Mouse (Mus musculus) embryonic facial prominence, embryonic 12.5 days (tissue): ENCODE measurements at regions not wholly inside any gene's neighbourhood (a gene's known extent, or its start where the extent isn't known, plus 50 kb on each side); places are given as distances from the start of the nearest gene placed in this dataset.

Experiments
- ATAC-seq: fragments of 200-750 bp; cut with Nextera tagmentation; 2 replicates; pipeline ENCODE4 v1.8.0; 2017; ENCODE audit not compliant: insufficient number of reproducible peaks, insufficient read depth, low FRiP score, low TSS enrichment
- H3K27ac ChIP-seq: fragments of 300-500 bp; sonication (generic); 2 replicates; pipeline ENCODE4 v1.5.1; 2016; ENCODE audit warnings: mild to moderate bottlenecking
- H3K27me3 ChIP-seq: fragments of 300-500 bp; sonication (generic); 2 replicates; pipeline ENCODE4 v1.6.1; 2016; ENCODE audit warnings: mild to moderate bottlenecking, moderate library complexity
- H3K36me3 ChIP-seq: fragments of 300-500 bp; sonication (generic); 2 replicates; pipeline ENCODE4 v1.6.1; 2016; ENCODE audit warnings: mild to moderate bottlenecking
- H3K4me1 ChIP-seq: fragments of 300-500 bp; sonication (generic); 2 replicates; pipeline ENCODE4 v1.6.1; 2016
- H3K4me2 ChIP-seq: fragments of 300-500 bp; sonication (generic); replicated peaks from 2 replicates; pipeline ENCODE4 v1.6.1; 2016; ENCODE audit warnings: mild to moderate bottlenecking, moderate library complexity
- H3K4me3 ChIP-seq: fragments of 300-500 bp; sonication (generic); 2 replicates; pipeline ENCODE4 v1.5.1; 2016; ENCODE audit warnings: mild to moderate bottlenecking
- H3K9ac ChIP-seq: fragments of 300-500 bp; sonication (generic); 2 replicates; pipeline ENCODE4 v1.6.1; 2016; ENCODE audit warnings: mild to moderate bottlenecking, moderate library complexity
- H3K9me3 ChIP-seq: fragments of 300-500 bp; sonication (generic); 2 replicates; pipeline ENCODE4 v1.6.1; 2016; ENCODE audit warnings: mild to moderate bottlenecking, moderate library complexity
- WGBS: fragments of 180-500 bp; shearing (Covaris S2); methylation state at CpG from one replicate; pipeline ENCODE4 v1.1.7; 2016; 5-methylcytosine and 5-hydroxymethylcytosine counted together

DNA sequence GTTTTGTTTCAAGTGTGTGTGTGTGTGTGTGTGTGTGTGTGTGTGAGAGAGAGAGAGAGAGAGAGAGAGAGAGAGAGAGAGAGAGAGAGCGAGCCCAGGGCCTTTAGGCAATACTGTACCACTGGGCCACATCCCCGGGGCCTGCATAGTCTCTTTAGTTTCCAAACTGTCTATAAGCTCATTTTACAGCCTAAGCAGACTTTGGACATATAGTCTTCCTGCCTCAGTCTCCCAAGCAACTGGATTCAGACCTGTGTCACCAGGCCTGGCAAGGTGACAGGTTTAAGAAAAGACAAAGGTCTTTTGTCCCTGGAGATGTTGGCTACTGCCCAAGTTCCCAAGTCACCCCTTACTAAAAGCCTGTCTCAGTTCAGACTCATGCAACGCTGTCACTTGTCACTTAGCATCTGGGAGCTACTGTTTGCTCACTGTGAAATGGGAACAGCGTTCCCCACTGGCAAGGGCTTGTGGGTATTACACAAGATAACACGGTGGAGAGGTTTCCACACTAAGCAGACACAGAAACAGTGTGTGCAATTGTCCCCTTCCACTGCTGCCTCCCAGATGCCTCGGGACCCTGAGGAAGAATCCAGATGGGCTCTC is 113.6 kb upstream of the Irf2bp2 start:
- whole genome bisulfite sequencing = 65% methylated on average over 6 of the region's 6 CpGs
- H3K4me2 ChIP-seq = no peak overlapping the region
- 0 out of 2 replicates have a peak overlapping the region, but pooled peaks have one; percentile 2 for H3K27ac ChIP-seq
- H3K4me1 ChIP-seq = peaks cover 17% of the 10 kb centered on the region
- H3K9me3 ChIP-seq = no peaks in the 10 kb centered on the region
- no peak overlapping the region for H3K4me3 ChIP-seq
- H3K9ac ChIP-seq = no peak overlapping the region
- no peaks in the 10 kb centered on the region for H3K27me3 ChIP-seq
- no peaks in the 10 kb centered on the region for H3K36me3 ChIP-seq
- ATAC-seq = no peak

DNA sequence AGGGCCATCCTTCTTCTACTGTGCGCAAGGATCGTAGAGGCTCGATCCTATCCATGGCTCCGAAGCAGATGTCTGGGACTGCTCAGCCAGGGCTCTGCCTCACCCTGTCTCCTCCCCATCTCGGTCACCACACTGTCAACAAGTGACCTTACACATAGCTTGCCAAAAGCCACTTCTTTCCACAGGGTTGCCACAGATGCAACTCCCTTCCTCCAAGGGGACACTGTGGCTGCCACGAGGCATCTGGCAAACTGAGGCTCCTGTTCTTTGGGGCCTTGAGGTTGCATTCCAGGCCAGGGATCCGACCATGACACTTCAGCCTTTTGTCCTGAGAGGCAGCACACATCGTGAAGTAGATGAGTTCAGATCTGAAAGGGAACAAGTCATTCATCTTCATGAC is 112.5 kb upstream of the Irf2bp2 start:
- Histone ChIP-seq H3K4me3 (no peak overlapping the region), H3K9me3 (no peaks in the 10 kb centered on the region), H3K4me2 (no peak overlapping the region), H3K27me3 (no peaks in the 10 kb centered on the region), H3K27ac (no peak overlapping the region), H3K9ac (no peak overlapping the region), H3K4me1 (peaks cover 12% of the 10 kb centered on the region; the same call in 1 of the 2 replicates), H3K36me3 (no peaks in the 10 kb centered on the region)
- 85% methylated on average over 8 of the region's 8 CpGs for WGBS
- ATAC-seq = no peak

DNA sequence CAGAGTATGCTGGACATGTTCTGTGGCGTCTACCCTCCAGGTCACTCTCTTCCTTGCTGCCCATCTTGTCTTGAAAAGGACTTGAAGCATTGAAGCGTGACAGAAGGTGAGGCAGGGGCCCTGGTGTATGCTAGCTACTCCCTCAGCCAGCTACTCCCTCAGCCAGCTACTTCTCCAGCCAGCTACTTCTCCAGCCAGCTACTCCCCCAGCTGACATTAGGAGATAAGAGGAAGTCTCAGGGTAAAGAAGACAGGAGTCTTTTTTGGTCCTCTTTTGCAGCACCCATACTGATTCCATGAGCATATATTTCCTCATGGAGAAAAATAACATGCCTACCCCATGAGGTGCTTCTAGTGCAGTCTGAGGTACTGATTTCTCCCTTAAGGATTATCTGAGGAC is 111.6 kb upstream of the Irf2bp2 start:
- no peak overlapping the region for H3K9ac ChIP-seq
- H3K9me3 ChIP-seq = no peaks in the 10 kb centered on the region
- H3K4me3 ChIP-seq = no peak overlapping the region
- peaks cover 12% of the 10 kb centered on the region; the same call in 1 of the 2 replicates for H3K4me1 ChIP-seq
- H3K27ac ChIP-seq = no peak overlapping the region
- no peak overlapping the region for H3K4me2 ChIP-seq
- H3K36me3 ChIP-seq = no peaks in the 10 kb centered on the region
- 87% methylated on average over 2 of the region's 2 CpGs for WGBS
- ATAC-seq = no peak
- H3K27me3 ChIP-seq = no peaks in the 10 kb centered on the region

DNA sequence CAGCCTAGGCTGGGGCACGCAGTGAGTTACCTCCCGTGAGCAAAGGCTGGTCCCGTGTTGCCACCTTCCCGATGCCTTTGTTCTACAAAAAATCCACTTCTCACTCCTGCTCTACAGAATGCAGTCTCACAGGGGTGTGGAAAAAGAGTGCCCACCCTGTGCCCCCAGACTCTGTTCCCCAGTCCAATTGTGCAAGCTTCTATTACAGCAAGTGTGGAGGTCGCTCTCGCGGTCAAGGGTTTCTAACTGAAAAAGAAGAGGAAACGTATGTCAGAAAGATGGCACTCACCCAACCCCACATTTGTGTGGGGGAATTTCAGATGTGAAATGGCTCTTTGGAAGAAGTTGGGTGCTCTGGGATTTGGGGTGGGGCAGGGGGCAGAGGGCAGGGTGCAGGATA is 110.9 kb upstream of the Irf2bp2 start:
- WGBS = 93% methylated on average over 8 of the region's 8 CpGs
- Histone ChIP-seq H3K9me3 (no peaks in the 10 kb centered on the region), H3K27ac (no peak overlapping the region), H3K4me1 (peaks cover 18% of the 10 kb centered on the region), H3K36me3 (no peaks in the 10 kb centered on the region), H3K4me2 (no peak overlapping the region), H3K9ac (no peak overlapping the region), H3K4me3 (no peak overlapping the region), H3K27me3 (no peaks in the 10 kb centered on the region)
- no peak for ATAC-seq

DNA sequence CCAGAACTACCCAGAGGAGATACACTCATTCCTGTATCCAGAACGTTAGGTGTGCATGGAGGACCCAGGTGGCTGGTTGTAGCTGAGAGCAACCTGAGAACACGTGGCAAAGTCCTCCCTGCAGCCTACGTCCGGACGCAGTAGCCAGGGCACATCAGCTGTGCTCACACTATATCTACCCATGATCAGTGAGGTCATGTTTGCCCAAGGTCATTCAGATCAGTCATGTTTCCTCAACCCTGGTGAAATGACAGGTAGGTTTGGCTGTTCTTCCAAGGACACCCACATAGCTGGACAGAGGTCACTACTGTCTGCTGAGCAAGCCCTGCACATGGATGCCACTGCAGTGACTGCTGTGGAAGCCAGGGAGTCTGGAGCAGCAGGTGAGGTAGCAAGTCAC is 109.8 kb upstream of the Irf2bp2 start:
- Histone ChIP-seq H3K27ac (no peak overlapping the region), H3K4me1 (peaks cover 30% of the 10 kb centered on the region), H3K9me3 (no peaks in the 10 kb centered on the region), H3K36me3 (no peaks in the 10 kb centered on the region), H3K4me2 (no peak overlapping the region), H3K4me3 (no peak overlapping the region), H3K27me3 (no peaks in the 10 kb centered on the region), H3K9ac (no peak overlapping the region)
- 85% methylated on average over 5 of the region's 5 CpGs for WGBS
- no peak for ATAC-seq

DNA sequence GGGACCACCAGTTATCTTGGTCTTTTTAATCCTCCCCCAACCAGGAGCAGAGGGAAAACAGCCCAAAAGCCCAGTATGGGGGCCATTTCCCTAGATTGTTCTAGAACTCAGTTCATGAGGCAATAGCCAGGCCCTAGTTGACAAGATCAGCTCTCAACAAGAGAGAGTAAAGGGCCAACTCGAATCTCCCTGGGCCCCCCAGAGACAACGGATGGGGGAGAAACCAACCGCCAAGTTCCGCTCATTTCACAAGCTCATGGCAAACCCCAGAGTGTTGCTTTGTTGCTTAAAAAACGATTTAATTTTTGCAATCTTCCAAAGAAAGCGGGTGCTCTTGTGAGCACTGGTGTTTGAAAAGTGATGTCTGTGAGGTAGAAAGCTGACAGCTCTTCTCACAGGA is 108.5 kb upstream of the Irf2bp2 start:
- Histone ChIP-seq H3K27me3 (no peaks in the 10 kb centered on the region), H3K4me1 (peaks cover 25% of the 10 kb centered on the region), H3K4me3 (no peak overlapping the region), H3K36me3 (no peaks in the 10 kb centered on the region), H3K4me2 (no peak overlapping the region), H3K9me3 (no peaks in the 10 kb centered on the region), H3K9ac (no peak overlapping the region), H3K27ac (no peak overlapping the region)
- 85% methylated on average over 6 of the region's 6 CpGs for WGBS
- no peak for ATAC-seq

DNA sequence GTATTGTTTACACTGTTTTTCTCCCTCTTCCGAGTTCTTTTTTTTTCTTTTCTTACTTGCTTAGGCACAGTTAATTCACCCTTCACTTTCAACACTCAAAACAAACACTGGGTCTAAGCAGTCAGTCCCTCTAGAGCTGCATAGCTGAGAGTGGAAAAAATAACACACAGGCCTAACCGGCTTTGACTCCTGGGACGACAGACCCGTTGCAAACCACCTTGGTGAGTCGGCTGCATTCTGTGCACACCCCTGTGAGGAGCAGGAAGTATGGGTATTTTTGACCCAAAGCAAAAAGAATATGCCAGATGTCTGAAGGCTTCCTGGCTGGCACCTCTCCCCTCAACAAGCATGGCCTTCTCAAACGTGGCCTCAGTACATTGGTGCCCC is 105.6 kb upstream of the Irf2bp2 start:
- Histone ChIP-seq H3K27me3 (no peaks in the 10 kb centered on the region), H3K4me3 (no peak overlapping the region), H3K4me1 (peaks cover 21% of the 10 kb centered on the region), H3K27ac (peak overlapping the region; percentile 94), H3K9ac (no peak overlapping the region), H3K4me2 (0 out of 2 replicates have a peak overlapping the region, but pooled peaks have one; percentile 9), H3K36me3 (no peaks in the 10 kb centered on the region), H3K9me3 (no peaks in the 10 kb centered on the region)
- peak; percentile 53; the same call in 1 of the 2 replicates for ATAC-seq
- 6% methylated on average over 6 of the region's 6 CpGs for WGBS

DNA sequence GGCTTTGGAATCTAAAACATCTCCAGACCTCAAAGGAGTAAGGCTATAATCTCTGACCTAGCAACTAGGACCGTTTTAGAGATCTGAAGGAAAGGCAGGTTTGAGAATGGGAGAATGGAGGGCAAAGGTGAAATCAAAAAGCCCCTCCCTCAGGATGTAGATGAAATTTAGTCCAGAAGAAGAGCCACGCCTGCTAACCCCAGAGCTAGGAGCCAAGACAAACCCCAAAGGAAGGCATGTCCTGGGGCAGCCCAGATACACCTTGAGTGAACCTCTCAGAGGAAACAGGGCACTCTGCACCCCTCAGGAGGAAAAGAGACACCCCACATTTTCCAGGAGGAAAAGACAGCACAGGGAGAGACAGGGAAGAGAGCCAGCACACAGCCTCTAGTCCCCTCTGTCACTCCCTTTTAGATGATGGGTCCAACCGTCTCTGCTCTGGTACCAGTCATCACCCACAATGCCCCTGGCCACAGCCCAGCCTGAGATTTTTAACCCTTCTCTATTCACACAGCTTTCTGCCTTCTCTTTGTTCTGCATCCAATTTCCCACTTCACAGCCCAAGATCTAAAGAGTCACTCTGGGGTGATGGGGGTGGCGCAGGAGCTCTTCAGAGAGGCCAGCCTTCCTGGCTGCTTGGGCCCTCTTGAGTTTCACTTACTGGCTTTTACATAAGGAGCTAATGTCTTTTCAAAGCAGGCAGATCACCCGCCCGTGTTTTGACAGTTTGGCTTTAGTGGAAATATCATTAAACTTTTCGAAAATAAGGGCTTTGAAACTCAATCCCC is 105.0 kb upstream of the Irf2bp2 start:
- Histone ChIP-seq H3K36me3 (no peaks in the 10 kb centered on the region), H3K4me3 (no peak overlapping the region), H3K4me1 (peaks cover 21% of the 10 kb centered on the region), H3K9ac (no peak overlapping the region), H3K4me2 (peak overlapping the region; percentile 25), H3K27ac (peak overlapping the region; percentile 94), H3K27me3 (no peaks in the 10 kb centered on the region), H3K9me3 (no peaks in the 10 kb centered on the region)
- peak; percentile 75 for ATAC-seq
- WGBS = 11% methylated on average over 7 of the region's 7 CpGs

DNA sequence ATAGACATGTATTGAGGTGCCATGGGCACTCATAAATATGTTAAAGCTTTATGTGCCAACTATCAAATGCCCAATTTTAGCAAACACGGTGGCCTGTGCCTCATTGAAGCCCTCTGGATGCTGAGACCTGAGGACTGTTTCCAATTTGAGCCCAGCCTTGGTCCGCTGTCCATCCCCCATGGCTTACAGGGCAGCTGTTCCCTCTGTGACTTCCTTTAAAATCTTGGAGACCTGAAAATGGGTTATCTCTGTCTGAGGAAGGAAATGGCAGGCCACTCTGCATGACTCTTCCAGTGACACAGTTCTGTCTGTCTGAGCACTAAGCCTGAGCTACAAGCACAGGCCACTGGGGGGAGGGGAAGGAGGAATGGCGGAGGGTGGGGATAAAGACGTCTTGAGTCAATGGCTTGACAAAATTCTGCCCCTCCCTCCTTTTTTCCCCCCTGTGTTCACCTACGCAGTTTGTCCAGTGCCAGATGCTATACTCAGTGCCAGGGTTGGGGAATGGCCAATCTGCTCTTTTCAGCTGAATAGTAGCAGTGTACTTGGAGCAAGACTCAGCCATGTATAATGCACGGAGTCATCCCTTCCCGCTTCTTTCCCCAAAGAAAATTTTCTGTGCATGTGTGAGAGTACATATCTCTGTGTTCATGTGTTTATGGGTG is 102.7 kb upstream of the Irf2bp2 start:
- no peaks in the 10 kb centered on the region for H3K27me3 ChIP-seq
- no peak for ATAC-seq
- H3K4me2 ChIP-seq = no peak overlapping the region
- H3K36me3 ChIP-seq = no peaks in the 10 kb centered on the region
- peaks cover 21% of the 10 kb centered on the region for H3K4me1 ChIP-seq
- WGBS = 71% methylated on average over 7 of the region's 7 CpGs
- no peak overlapping the region for H3K4me3 ChIP-seq
- no peak overlapping the region for H3K9ac ChIP-seq
- H3K9me3 ChIP-seq = no peaks in the 10 kb centered on the region
- no peak overlapping the region for H3K27ac ChIP-seq

DNA sequence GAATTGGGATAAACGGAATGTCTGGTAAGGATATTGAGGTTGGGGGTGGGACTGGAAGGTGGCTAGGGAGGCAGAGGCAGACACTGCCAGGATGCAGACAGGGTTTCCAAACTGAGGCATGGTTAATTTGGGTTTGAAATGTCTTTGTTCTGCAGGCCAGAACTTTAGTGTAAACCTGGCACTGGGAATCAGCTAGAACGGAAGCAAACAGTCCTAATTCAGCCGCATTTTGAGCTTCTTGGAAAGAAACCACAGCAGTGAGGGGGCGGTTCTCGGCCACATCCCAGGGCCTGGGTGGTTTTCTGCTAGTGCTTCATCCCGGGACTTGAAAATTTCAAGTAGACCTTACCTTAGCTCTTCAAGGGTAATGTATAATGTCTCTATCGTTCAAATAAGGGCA is 100.6 kb upstream of the Irf2bp2 start:
- 81% methylated on average over 7 of the region's 7 CpGs for WGBS
- no peaks in the 10 kb centered on the region for H3K36me3 ChIP-seq

DNA sequence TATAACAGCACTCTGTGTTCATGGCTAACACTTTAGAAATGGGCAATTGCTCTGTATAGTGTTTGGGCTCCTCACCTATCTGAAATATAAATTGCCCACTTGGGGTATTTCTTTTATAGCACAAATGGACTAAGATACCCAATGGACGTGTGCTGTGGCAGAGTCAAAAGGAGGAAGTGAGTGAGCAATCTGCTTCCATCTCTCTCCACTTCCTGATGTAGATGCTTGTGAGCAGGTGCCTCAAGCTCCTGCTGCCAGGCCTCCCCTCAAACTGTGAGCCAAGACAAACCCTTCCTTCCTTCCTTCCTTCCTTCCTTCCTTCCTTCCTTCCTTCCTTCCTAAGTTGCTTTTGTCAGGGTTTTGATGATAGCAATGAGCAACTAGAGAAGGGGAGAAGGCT is 99.9 kb upstream of the Irf2bp2 start:
- Histone ChIP-seq H3K4me1 (peaks cover 5% of the 10 kb centered on the region), H3K4me2 (no peak overlapping the region), H3K27me3 (no peaks in the 10 kb centered on the region), H3K27ac (no peak overlapping the region), H3K4me3 (no peak overlapping the region), H3K9ac (no peak overlapping the region), H3K36me3 (no peaks in the 10 kb centered on the region), H3K9me3 (no peaks in the 10 kb centered on the region)
- WGBS = 80% methylated on average over 1 of the region's 1 CpGs
- no peak for ATAC-seq

More for the DNA sequence above, 100.6 kb upstream of the Irf2bp2 start:
- Histone ChIP-seq H3K27me3 (no peaks in the 10 kb centered on the region), H3K9me3 (no peaks in the 10 kb centered on the region), H3K4me3 (no peak overlapping the region), H3K9ac (no peak overlapping the region), H3K4me2 (no peak overlapping the region), H3K27ac (no peak overlapping the region), H3K4me1 (peaks cover 12% of the 10 kb centered on the region)
- no peak for ATAC-seq

DNA sequence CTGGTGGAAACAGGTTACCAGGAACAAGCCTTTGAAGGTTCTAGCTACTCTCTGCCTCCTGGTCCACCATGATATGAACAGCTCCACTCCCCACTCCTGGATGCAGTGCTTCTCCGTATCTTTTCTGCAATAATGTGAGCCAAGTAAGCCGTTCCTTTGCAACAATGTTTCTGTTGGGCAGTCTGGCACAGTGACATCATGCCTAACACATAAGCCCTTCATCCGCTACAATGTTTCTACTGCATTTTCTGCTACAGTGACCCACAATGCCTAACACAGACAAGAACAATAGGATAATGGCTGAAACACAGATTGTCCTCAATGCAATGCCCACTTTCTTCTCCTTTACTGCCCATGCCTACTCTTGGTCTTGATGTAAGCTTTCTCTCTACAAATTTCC is 98.9 kb upstream of the Irf2bp2 start:
- H3K4me1 ChIP-seq = no peaks in the 10 kb centered on the region; the same call in 1 of the 2 replicates
- H3K27ac ChIP-seq = no peak overlapping the region
- H3K27me3 ChIP-seq = no peaks in the 10 kb centered on the region
- H3K36me3 ChIP-seq = no peaks in the 10 kb centered on the region
- no peak overlapping the region for H3K9ac ChIP-seq
- WGBS = 91% methylated on average over 3 of the region's 3 CpGs
- no peak for ATAC-seq
- no peak overlapping the region for H3K4me2 ChIP-seq
- no peak overlapping the region for H3K4me3 ChIP-seq
- no peaks in the 10 kb centered on the region for H3K9me3 ChIP-seq
